Mouse (Mus musculus) cortical plate, adult 2 months (tissue): ENCODE measurements at regions not wholly inside any gene's neighbourhood (a gene's known extent, or its start where the extent isn't known, plus 50 kb on each side); places are given as distances from the start of the nearest gene placed in this dataset.

Source experiments
- CTCF ChIP-seq: fragments of 200-500 bp; IDR thresholded peaks from 2 replicates; pipeline ENCODE4 v1.5.1; 2011; ENCODE audit warnings: mild to moderate bottlenecking, control low read depth, low read length; ENCODE audit not compliant: insufficient read depth; ENCODE audit errors: extremely low read depth
- POLR2A ChIP-seq: fragments of 200-500 bp; IDR thresholded peaks from 2 replicates; pipeline ENCODE4 v1.6.1; 2011; ENCODE audit warnings: mild to moderate bottlenecking, low read length, control low read depth; ENCODE audit not compliant: insufficient read depth; ENCODE audit errors: extremely low read depth

- no peak for TF ChIP-seq CTCF
- TF ChIP-seq POLR2A = no peak
Measured at GRCm38 (mm10) chr12:28922236-28922635, 170.6 kb downstream of the Eipr1 start.
